Mouse (Mus musculus) A20 (cell line): ENCODE data around the gene Slc43a1.
"Not testable (repeated sequence)": the region's sequence is repeated elsewhere in the genome, so short reads cannot be mapped to it uniquely, and the experiment has no call there.

Experiments
- DNase-seq: peaks from one replicate; pipeline ENCODE4 v3.0.0-alpha.2; 2011; ENCODE audit warnings: low read depth, low spot score

Slc43a1 gene

GRCm38 (mm10) chr2:84895495-84896198 lies 57.0 kb downstream of the Slc43a1 start:
- DNase-seq = peak; percentile 22

- not testable (repeated sequence) for DNase-seq
These were observed 58.0 kb downstream of the Slc43a1 start for GRCm38 (mm10) chr2:84896686-84897085.

- DNase-seq = no peak
These were observed 74.1 kb downstream of the Slc43a1 start for GRCm38 (mm10) chr2:84912722-84913121.
